Mouse (Mus musculus): ENCODE results near the gene Spata16.

GRCm38 (mm10) chr3:26983749-26984148 lies 346.3 kb downstream of the Spata16 start:
- TF ChIP-seq CHD2 (IDR thresholded peaks at IDR 0.05; ENCODE audit: low read depth, low read length) (no peak), ZNF384 (IDR thresholded peaks at IDR 0.05; ENCODE audit: low read depth, low read length) (no peak), MAFK (IDR thresholded peaks at IDR 0.05; ENCODE audit: insufficient read depth, low read depth, low read length) (no peak), ZC3H11A (IDR thresholded peaks at IDR 0.05; ENCODE audit: borderline replicate concordance, low read depth, low read length) (no peak)
